Comparison of ENCODE assay signal across 13 mouse cellular contexts in the genomic region with DNA sequence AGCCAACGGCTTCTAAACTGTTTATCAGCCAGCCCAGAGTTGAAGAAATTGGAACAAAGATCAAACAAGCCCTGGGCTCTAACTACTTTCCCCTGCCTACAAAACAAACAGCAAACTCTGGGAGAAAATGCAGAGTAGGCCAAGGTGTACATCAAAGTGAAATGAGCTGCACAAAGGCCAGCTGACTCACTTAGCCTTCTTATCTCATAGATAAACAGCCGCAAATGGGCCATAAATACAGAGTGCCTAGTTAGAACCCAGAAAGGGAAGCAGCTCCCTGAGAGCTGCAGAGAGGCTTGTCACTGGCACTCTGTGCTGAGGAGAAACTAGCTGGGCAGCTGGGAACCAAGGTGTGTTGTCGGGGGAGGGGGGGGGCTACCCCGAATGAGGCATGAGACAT. TPM values are rescaled to one million over a fixed set of nuclear protein-coding genes. Genes with fewer than 3 reads are reported as not detected.
A peak's percentile ranks its signal among the peaks of the same experiment; 100 is the strongest.
DNase-seq lines count a peak whose midpoint lies in the region; ATAC-seq lines count a peak whose summit lies in the region.
"Had no signal": no experiment of that assay in that cellular context is flagged by ENCODE, and none has a peak within 500 bp of the region (broad histone marks: within the 10 kb centered on the region; RNA-seq: fewer than 3 reads in every experiment).

No protein-coding gene starts in this region.

- no peak overlapping the region for H3K4me3 ChIP-seq in lung, embryonic 15.5 days
- H3K4me3 ChIP-seq in intestine, embryonic 14.5 days (ENCODE audit: low read depth, low read length): no peak overlapping the region
- no peak overlapping the region for H3K4me3 ChIP-seq in forebrain, embryonic 16.5 days (replicated peaks; ENCODE audit: low read length)
- H3K4me3 ChIP-seq: hindbrain, embryonic 13.5 days; limb, embryonic 15.5 days had no signal

- H3K27ac ChIP-seq in lung, embryonic 15.5 days: peak overlapping the region; percentile 5; the same call in 1 of the 2 replicates
- no peak overlapping the region for H3K27ac ChIP-seq in intestine, embryonic 14.5 days (ENCODE audit: low read depth)
- no peak overlapping the region for H3K27ac ChIP-seq in forebrain, embryonic 16.5 days (ENCODE audit: low read length)
- H3K27ac ChIP-seq: hindbrain, embryonic 13.5 days; kidney, postnatal 0 days; limb, embryonic 15.5 days had no signal

- no peak for DNase-seq in lung, adult 18-20 months
- DNase-seq in adrenal gland, postnatal 10 days: peak; percentile 41
- peak; percentile 58 for DNase-seq in intestine, embryonic 14.5 days (ENCODE audit: low spot score)
- DNase-seq in right cerebral cortex, postnatal 14 days: no peak
- DNase-seq: cerebellum, adult 18-20 months; gastrocnemius, postnatal 14 days had no signal

- no peak overlapping the region for H3K4me2 ChIP-seq in lung, embryonic 15.5 days
- H3K4me2 ChIP-seq in intestine, embryonic 14.5 days (ENCODE audit: low read length): no peak overlapping the region
- no peak overlapping the region for H3K4me2 ChIP-seq in forebrain, embryonic 16.5 days (ENCODE audit: low read length)
- H3K4me2 ChIP-seq: hindbrain, embryonic 13.5 days; limb, embryonic 15.5 days had no signal

- WGBS in lung, embryonic 15.5 days: 7% methylated on average over 4 of the region's 4 CpGs
- 14% methylated on average over 4 of the region's 4 CpGs for WGBS in intestine, embryonic 14.5 days
- WGBS in forebrain, embryonic 16.5 days: 82% methylated on average over 4 of the region's 4 CpGs

- peaks cover 8% of the 10 kb centered on the region; the same call in 1 of the 2 replicates for H3K4me1 ChIP-seq in lung, embryonic 15.5 days
- H3K4me1 ChIP-seq in intestine, embryonic 14.5 days (replicated peaks; ENCODE audit: control insufficient read depth, insufficient read depth, low read length): no peaks in the 10 kb centered on the region
- no peaks in the 10 kb centered on the region for H3K4me1 ChIP-seq in forebrain, embryonic 16.5 days (replicated peaks; ENCODE audit: control insufficient read depth, insufficient read depth, low read length)
- H3K4me1 ChIP-seq: hindbrain, embryonic 13.5 days; limb, embryonic 15.5 days had no signal

- H3K9me3 ChIP-seq in lung, embryonic 15.5 days: no peaks in the 10 kb centered on the region
- H3K9me3 ChIP-seq in intestine, embryonic 14.5 days (ENCODE audit: control insufficient read depth, low read length): no peaks in the 10 kb centered on the region
- H3K9me3 ChIP-seq in forebrain, embryonic 16.5 days (ENCODE audit: control insufficient read depth, low read length): no peaks in the 10 kb centered on the region
- H3K9me3 ChIP-seq: hindbrain, embryonic 13.5 days; limb, embryonic 15.5 days had no signal

- H3K27me3 ChIP-seq in lung, embryonic 15.5 days: no peaks in the 10 kb centered on the region
- H3K27me3 ChIP-seq in intestine, embryonic 14.5 days (replicated peaks; ENCODE audit: control insufficient read depth, insufficient read depth, low read length): no peaks in the 10 kb centered on the region
- H3K27me3 ChIP-seq in forebrain, embryonic 16.5 days (replicated peaks; ENCODE audit: control insufficient read depth, insufficient read depth, low read length): no peaks in the 10 kb centered on the region
- H3K27me3 ChIP-seq: hindbrain, embryonic 13.5 days; limb, embryonic 15.5 days had no signal

- no peak overlapping the region for H3K9ac ChIP-seq in lung, embryonic 15.5 days
- H3K9ac ChIP-seq in intestine, embryonic 14.5 days (ENCODE audit: low read length): no peak overlapping the region
- H3K9ac ChIP-seq in forebrain, embryonic 16.5 days (replicated peaks; ENCODE audit: low read depth, low read length): no peak overlapping the region
- H3K9ac ChIP-seq: hindbrain, embryonic 13.5 days; limb, embryonic 15.5 days had no signal

- ATAC-seq in lung, embryonic 15.5 days (ENCODE audit: borderline replicate concordance, extremely low read depth, low FRiP score, low TSS enrichment): no peak
- ATAC-seq in intestine, embryonic 14.5 days (replicated peaks; ENCODE audit: low FRiP score, low TSS enrichment, low read depth): peak; percentile 88
- peak; percentile 76 for ATAC-seq in megakaryocyte progenitor cell, adult 5-6 weeks (replicated peaks; ENCODE audit: poor library complexity)
- no peak for ATAC-seq in forebrain, embryonic 16.5 days
- ATAC-seq in monocyte, adult 5-6 weeks (replicated peaks; ENCODE audit: insufficient number of reproducible peaks, low FRiP score, low TSS enrichment, poor library complexity, severe bottlenecking): no peak

- no peaks in the 10 kb centered on the region for H3K36me3 ChIP-seq in lung, embryonic 15.5 days
- H3K36me3 ChIP-seq in intestine, embryonic 14.5 days (ENCODE audit: control insufficient read depth, insufficient read depth, low read length): no peaks in the 10 kb centered on the region
- no peaks in the 10 kb centered on the region for H3K36me3 ChIP-seq in forebrain, embryonic 16.5 days (ENCODE audit: control insufficient read depth, insufficient read depth)
- H3K36me3 ChIP-seq: hindbrain, embryonic 13.5 days; limb, embryonic 15.5 days had no signal

RNA-seq across cellular contexts. Expression of a gene that starts 23.2 kb away (rescaled TPM):
- 7.0 and 7.1 TPM in 2 replicates for polyA plus RNA-seq in lung, embryonic 15.5 days (2015; fragmentation: Nextera tagmentation; extraction: Ambion mirVana)
- 10 to 100 TPM; 32.7 to 39.9 TPM for total RNA-seq in adrenal gland, postnatal 10 days (2021)
- polyA plus RNA-seq in intestine, embryonic 14.5 days (2014; fragmentation: Nextera tagmentation; extraction: Ambion mirVana): 7.4 and 9.3 TPM in 2 replicates
- 34.7 and 39.4 TPM in 2 replicates for total RNA-seq in megakaryocyte progenitor cell, adult 5-6 weeks (2015)
- total RNA-seq in megakaryocyte progenitor cell, adult 5-6 weeks (2017): 18.9 and 28.7 TPM in 2 replicates
- polyA plus RNA-seq in forebrain, embryonic 16.5 days (2015; fragmentation: Nextera tagmentation; extraction: Ambion mirVana): 3.2 and 4.7 TPM in 2 replicates
- 26.9 to 42.6 TPM (median 30.7 TPM) in 3 replicates for total RNA-seq in monocyte, adult 5-6 weeks (2017)

RNA-seq across cellular contexts. Expression of a gene that starts 55.3 kb away (rescaled TPM):
- polyA plus RNA-seq in lung, embryonic 15.5 days (2015; fragmentation: Nextera tagmentation; extraction: Ambion mirVana): 124 and 134 TPM in 2 replicates
- 100 to 1,000 TPM; 298 to 336 TPM for total RNA-seq in adrenal gland, postnatal 10 days (2021)
- 75.1 and 78.0 TPM in 2 replicates for polyA plus RNA-seq in intestine, embryonic 14.5 days (2014; fragmentation: Nextera tagmentation; extraction: Ambion mirVana)
- total RNA-seq in megakaryocyte progenitor cell, adult 5-6 weeks (2015): 40.5 and 58.5 TPM in 2 replicates
- 75.9 and 78.3 TPM in 2 replicates for total RNA-seq in megakaryocyte progenitor cell, adult 5-6 weeks (2017)
- 37.3 and 43.7 TPM in 2 replicates for polyA plus RNA-seq in forebrain, embryonic 16.5 days (2015; fragmentation: Nextera tagmentation; extraction: Ambion mirVana)
- total RNA-seq in monocyte, adult 5-6 weeks (2017): 312 to 507 TPM (median 480 TPM) in 3 replicates

Comparison
In these comparisons a context has a peak if more than half of its experiments do, and no peak if none do; other contexts are left out.
1. ATAC-seq: peak in intestine, embryonic 14.5 days (single experiment) and megakaryocyte progenitor cell, adult 5-6 weeks (single experiment); none in lung, embryonic 15.5 days (single experiment), forebrain, embryonic 16.5 days (single experiment) and monocyte, adult 5-6 weeks (single experiment).
2. DNase-seq: peak in adrenal gland, postnatal 10 days (single experiment) and intestine, embryonic 14.5 days (single experiment); none in lung, adult 18-20 months (0 of 2) and right cerebral cortex, postnatal 14 days (single experiment).